Mouse (Mus musculus) heart, embryonic 13.5 days (tissue): ENCODE data around the gene Cacna1c. TPM values are rescaled to one million over a fixed set of nuclear protein-coding genes. Genes with fewer than 3 reads are reported as not detected.

Experiments
- ATAC-seq: fragments of 200-750 bp; cut with Nextera tagmentation; 2 replicates; pipeline ENCODE4 v1.8.0; 2017; ENCODE audit warnings: moderate TSS enrichment; ENCODE audit not compliant: insufficient number of reproducible peaks, low FRiP score, low TSS enrichment; ENCODE audit errors: extremely low read depth
- H3K27ac ChIP-seq: fragments of 300-500 bp; sonication (generic); replicated peaks from 2 replicates; pipeline ENCODE4 v1.5.1; 2015; ENCODE audit warnings: moderate library complexity, mild to moderate bottlenecking, inconsistent platforms
- H3K27me3 ChIP-seq: fragments of 300-500 bp; sonication (generic); replicated peaks from 2 replicates; pipeline ENCODE4 v1.6.1; 2015; ENCODE audit warnings: mild to moderate bottlenecking, inconsistent platforms
- H3K36me3 ChIP-seq: fragments of 300-500 bp; sonication (generic); 2 replicates; pipeline ENCODE4 v1.6.1; 2015; ENCODE audit warnings: mild to moderate bottlenecking, inconsistent platforms
- H3K4me1 ChIP-seq: fragments of 300-500 bp; sonication (generic); 2 replicates; pipeline ENCODE4 v1.6.1; 2015; ENCODE audit warnings: inconsistent platforms
- H3K4me2 ChIP-seq: fragments of 300-500 bp; sonication (generic); 2 replicates; pipeline ENCODE4 v1.6.1; 2015; ENCODE audit warnings: inconsistent platforms, mild to moderate bottlenecking, moderate library complexity
- H3K4me3 ChIP-seq: fragments of 300-500 bp; sonication (generic); 2 replicates; pipeline ENCODE4 v1.5.1; 2015; ENCODE audit warnings: moderate library complexity, mild to moderate bottlenecking, inconsistent platforms
- H3K9ac ChIP-seq: fragments of 300-500 bp; sonication (generic); 2 replicates; pipeline ENCODE4 v1.6.1; 2015; ENCODE audit warnings: inconsistent platforms, mild to moderate bottlenecking, moderate library complexity
- H3K9me3 ChIP-seq: fragments of 300-500 bp; sonication (generic); 2 replicates; pipeline ENCODE4 v1.6.1; 2016; ENCODE audit warnings: inconsistent platforms
- WGBS: fragments of 180-500 bp; shearing (Covaris S2); methylation state at CpG from one replicate; pipeline ENCODE4 v1.1.7; 2015; ENCODE audit warnings: mixed read lengths; 5-methylcytosine and 5-hydroxymethylcytosine counted together
- polyA plus RNA-seq: library from polyadenylated mRNA; unstranded; fragments of >200 nt; fragmentation: Nextera tagmentation; extraction: Ambion mirVana; gene quantifications from 2 replicates; pipeline ENCODE4 v1.2.1, GENCODE M21; 2015

Cacna1c gene
- polyA plus RNA-seq, 1 experiment from 2014 or later = 41.8 TPM

DNA sequence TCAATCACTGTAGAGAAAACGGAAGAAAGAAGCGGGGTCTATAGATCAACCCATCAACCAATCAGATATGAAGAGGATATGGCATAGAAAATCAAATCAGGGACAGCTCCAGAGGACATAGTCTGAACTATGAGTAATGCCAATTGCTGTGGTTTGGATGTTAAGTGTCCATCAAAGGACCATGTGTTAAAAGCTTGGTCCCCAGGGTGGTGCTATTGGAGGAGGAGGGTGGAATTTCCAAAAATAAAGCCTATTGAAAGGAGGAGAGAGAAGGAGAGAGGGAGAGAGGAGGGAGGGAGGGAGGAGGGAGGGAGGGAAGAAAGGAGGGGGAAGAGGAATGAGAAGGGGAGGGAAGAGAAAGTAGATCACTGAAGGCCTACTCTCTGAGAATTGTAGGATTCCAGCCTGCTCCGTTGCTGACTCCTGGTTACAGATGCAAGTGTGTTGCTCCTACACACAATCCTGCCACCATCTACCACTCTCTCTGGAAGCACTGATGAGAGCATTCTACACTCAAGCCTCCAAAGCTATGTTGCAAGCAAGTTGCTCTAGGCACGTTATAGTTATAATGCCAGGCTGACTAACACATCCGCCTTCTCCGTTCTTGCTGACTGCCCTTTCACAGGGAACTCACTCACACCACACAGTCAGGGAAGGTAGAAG, 547.0 kb downstream of the Cacna1c start:
- no peak overlapping the region for H3K27ac ChIP-seq
- H3K9me3 ChIP-seq = no peaks in the 10 kb centered on the region
- ATAC-seq = no peak
- H3K4me1 ChIP-seq = no peaks in the 10 kb centered on the region
- WGBS = 87% methylated on average over 6 of the region's 6 CpGs
- no peaks in the 10 kb centered on the region for H3K27me3 ChIP-seq
- no peak overlapping the region for H3K9ac ChIP-seq
- H3K4me3 ChIP-seq = no peak overlapping the region
- H3K4me2 ChIP-seq = no peak overlapping the region
- H3K36me3 ChIP-seq = peaks cover 84% of the 10 kb centered on the region

DNA sequence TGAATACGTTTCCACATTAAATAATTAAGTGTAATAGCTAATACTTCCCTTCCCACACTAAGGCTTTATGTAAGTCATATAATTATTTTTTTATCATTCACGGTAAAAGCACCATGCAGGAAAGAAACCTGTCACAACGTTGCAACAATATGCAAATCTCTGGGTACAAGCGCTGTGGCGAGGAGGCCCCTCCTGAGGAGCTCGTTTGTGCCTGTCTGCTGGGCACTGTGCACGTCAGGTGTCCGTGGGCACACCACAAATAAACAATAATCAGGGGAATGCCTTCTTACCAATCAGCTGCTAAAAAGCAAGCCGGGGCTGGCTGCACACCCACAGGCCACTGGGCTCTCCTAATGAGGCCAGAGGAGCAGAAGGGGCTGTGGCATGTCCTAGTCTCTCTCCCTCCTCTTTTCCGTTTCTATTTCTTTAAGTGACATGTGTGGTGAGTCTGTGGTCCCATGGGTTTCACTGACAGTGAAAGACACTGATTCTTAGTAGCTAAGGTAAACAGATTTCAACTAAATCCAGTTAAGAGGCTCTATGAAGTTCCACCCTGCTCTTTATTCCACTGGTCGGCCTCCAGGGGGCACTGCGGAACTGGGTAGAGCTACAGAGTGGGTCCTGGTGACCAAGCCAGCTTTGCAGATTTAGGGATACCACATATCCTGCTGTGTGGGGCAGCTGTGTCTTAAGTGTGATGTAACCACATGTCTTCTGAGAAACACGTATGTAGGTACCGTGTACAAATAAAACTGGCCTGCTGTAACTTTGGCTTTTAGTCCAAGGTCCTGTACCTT, 549.8 kb downstream of the Cacna1c start:
- no peak overlapping the region for H3K27ac ChIP-seq
- no peaks in the 10 kb centered on the region for H3K27me3 ChIP-seq
- peaks cover 78% of the 10 kb centered on the region for H3K36me3 ChIP-seq
- H3K9ac ChIP-seq = no peak overlapping the region
- WGBS = 57% methylated on average over 14 of the region's 14 CpGs
- no peaks in the 10 kb centered on the region for H3K4me1 ChIP-seq
- ATAC-seq = no peak
- no peak overlapping the region for H3K4me2 ChIP-seq
- H3K9me3 ChIP-seq = no peaks in the 10 kb centered on the region
- no peak overlapping the region for H3K4me3 ChIP-seq

DNA sequence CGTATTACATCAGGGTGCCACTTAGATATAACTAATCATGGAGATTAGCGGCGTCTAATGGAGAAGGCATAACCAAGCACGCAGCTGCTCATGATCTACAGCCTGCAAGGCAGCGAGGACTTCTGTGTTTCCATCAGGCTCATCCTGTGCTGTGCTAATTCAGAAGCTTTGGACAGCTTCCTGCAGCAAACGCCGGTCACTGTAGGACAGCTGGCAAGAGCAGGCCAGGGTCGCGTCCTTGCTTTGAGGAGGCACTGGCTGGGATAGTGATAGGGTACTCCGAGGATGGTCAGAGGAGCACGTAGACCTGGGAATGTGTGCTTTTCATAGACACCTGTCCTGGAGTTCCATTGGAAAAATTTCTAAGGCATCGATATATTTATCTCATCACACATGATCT, 551.4 kb downstream of the Cacna1c start:
- 72% methylated on average over 12 of the region's 12 CpGs for WGBS
- no peak for ATAC-seq

DNA sequence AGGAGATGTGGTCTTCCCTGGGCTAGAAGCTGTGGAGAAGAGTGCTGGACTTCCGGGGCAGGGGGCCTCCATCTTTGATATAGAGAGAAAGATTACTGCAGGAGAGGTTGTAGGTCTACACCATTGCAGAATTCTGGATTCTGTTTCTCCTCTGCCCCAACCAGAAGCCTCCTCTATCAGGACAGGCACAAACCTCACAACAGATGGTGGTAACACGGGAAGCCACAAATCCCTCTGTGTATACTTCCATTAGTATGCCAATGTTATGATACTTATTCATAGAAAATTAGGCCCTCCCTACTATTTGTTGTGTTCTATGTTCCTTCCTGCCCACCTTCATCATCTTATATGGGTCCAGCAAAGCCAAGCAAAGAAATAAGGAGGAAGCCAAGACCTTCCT, 552.7 kb downstream of the Cacna1c start:
- ATAC-seq = no peak
- no peak overlapping the region for H3K27ac ChIP-seq
- peaks cover 79% of the 10 kb centered on the region for H3K36me3 ChIP-seq
- 73% methylated on average over 2 of the region's 2 CpGs for WGBS
- no peaks in the 10 kb centered on the region for H3K4me1 ChIP-seq
- no peak overlapping the region for H3K4me2 ChIP-seq
- no peak overlapping the region for H3K9ac ChIP-seq
- no peaks in the 10 kb centered on the region for H3K27me3 ChIP-seq
- H3K4me3 ChIP-seq = no peak overlapping the region
- H3K9me3 ChIP-seq = no peaks in the 10 kb centered on the region

More for the DNA sequence above, 551.4 kb downstream of the Cacna1c start:
- Histone ChIP-seq H3K27me3 (no peaks in the 10 kb centered on the region), H3K4me1 (no peaks in the 10 kb centered on the region), H3K36me3 (peaks cover 77% of the 10 kb centered on the region), H3K9me3 (no peaks in the 10 kb centered on the region), H3K4me3 (no peak overlapping the region), H3K4me2 (no peak overlapping the region), H3K9ac (no peak overlapping the region), H3K27ac (no peak overlapping the region)

DNA sequence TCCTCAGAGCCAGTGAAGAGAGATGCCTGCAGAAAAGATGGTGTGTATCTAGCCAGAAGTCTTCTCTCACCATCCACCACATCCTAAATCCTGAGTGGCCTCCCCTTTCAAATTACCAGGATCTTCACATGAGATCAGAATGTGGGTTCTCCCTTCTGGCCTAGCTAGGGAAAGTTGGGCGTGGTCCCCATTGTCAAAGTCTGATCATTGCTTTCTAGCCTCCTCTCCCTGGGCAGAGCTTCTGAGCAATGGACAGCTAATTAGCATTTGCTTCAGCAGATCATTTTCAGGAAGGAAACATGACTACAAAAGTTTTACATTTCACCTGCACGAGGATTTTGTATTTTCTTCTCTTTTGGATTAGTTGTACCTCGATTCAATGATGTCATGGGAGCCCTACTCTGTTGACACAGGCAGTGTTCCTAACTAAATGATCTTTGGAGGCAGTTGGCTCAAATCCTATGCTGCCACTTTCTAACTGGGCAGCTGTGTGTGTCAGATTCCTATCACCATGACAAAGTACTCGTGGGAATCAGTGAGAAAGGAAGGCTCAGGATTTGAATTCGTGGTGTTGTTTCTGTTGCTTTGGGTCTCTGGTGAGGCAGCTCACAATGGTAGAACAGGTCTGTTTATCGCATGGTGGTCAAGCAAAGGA, 554.4 kb downstream of the Cacna1c start:
- H3K9me3 ChIP-seq = peaks cover 13% of the 10 kb centered on the region
- no peaks in the 10 kb centered on the region for H3K27me3 ChIP-seq
- H3K27ac ChIP-seq = no peak overlapping the region
- no peaks in the 10 kb centered on the region for H3K4me1 ChIP-seq
- H3K36me3 ChIP-seq = peaks cover 86% of the 10 kb centered on the region
- H3K4me3 ChIP-seq = no peak overlapping the region
- ATAC-seq = no peak
- H3K9ac ChIP-seq = no peak overlapping the region
- WGBS = 65% methylated on average over 6 of the region's 6 CpGs
- no peak overlapping the region for H3K4me2 ChIP-seq

DNA sequence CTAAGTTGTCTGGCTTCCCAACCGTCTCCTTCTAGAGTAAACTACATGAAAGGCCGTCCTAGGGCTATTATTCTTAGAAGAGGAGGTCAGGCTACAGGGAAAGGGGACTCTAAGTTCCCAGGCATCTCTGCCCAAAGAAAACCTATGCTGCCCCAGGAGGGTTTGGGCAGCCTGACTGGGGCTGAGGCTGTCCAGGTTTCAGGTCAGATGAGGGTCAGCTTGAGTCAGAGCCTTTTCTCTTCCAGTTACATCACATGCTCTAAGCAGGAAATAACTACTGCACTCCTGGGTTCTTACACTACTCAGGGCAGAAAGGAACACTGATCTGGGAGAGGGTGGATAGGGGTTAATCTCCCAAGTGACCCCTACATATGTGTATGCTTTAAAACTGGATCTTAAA, 556.4 kb downstream of the Cacna1c start:
- peaks cover 15% of the 10 kb centered on the region for H3K9me3 ChIP-seq
- no peak overlapping the region for H3K4me3 ChIP-seq
- H3K36me3 ChIP-seq = peaks cover 86% of the 10 kb centered on the region
- H3K4me2 ChIP-seq = no peak overlapping the region
- H3K9ac ChIP-seq = no peak overlapping the region
- H3K27me3 ChIP-seq = no peaks in the 10 kb centered on the region
- 57% methylated on average over 2 of the region's 2 CpGs for WGBS
- no peak overlapping the region for H3K27ac ChIP-seq
- no peaks in the 10 kb centered on the region for H3K4me1 ChIP-seq
- ATAC-seq = no peak

DNA sequence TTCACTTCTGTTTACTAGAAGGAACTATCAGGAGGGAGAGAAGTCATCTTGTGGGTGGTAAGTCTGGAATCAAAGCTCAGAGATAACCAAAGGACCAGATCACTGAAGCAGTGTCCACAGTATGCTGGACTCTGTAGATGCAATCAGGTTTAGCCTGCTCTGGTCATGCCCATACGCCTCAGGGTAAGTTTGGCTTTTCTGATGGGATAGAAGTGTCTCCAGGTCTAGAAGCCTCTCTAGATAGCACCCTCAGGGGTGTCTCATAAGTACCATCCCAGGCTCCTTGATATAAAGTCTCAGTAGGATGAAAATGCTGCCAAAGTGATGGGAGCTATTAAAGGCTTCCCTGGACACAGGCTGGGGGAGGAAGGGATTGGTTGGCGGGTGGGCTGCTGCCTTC, 557.3 kb downstream of the Cacna1c start:
- Histone ChIP-seq H3K9me3 (peaks cover 15% of the 10 kb centered on the region), H3K4me1 (no peaks in the 10 kb centered on the region), H3K4me2 (no peak overlapping the region), H3K4me3 (no peak overlapping the region), H3K9ac (no peak overlapping the region), H3K27me3 (no peaks in the 10 kb centered on the region), H3K27ac (no peak overlapping the region), H3K36me3 (peaks cover 93% of the 10 kb centered on the region)
- no peak for ATAC-seq
- WGBS = 78% methylated on average over 2 of the region's 2 CpGs

DNA sequence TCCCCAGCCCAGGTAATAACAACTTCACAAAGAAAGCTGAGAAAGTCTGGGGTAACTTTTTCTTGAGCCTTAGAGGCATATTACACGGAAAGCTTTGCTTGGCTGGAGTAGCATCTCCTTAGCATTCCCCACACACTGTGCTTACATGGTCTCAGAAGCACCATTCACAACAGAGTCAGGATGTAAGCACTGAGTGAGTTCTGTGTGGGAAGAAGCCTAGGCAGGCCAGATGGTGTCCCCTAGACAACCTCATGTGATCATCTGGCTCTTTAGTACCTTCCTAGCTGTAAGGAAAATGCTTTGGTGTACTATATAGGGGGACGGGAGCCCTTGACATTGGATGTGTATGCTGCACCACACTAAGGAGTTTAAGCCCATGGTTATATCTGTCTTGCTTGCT, 563.7 kb downstream of the Cacna1c start:
- Histone ChIP-seq H3K27ac (no peak overlapping the region), H3K9ac (no peak overlapping the region), H3K4me1 (0 out of 2 replicates have a peak, but pooled peaks cover 3% of the 10 kb centered on the region), H3K9me3 (peaks cover 9% of the 10 kb centered on the region), H3K4me3 (no peak overlapping the region), H3K27me3 (no peaks in the 10 kb centered on the region), H3K36me3 (peaks cover 73% of the 10 kb centered on the region), H3K4me2 (no peak overlapping the region)
- WGBS = 88% methylated on average over 2 of the region's 2 CpGs
- no peak for ATAC-seq

DNA sequence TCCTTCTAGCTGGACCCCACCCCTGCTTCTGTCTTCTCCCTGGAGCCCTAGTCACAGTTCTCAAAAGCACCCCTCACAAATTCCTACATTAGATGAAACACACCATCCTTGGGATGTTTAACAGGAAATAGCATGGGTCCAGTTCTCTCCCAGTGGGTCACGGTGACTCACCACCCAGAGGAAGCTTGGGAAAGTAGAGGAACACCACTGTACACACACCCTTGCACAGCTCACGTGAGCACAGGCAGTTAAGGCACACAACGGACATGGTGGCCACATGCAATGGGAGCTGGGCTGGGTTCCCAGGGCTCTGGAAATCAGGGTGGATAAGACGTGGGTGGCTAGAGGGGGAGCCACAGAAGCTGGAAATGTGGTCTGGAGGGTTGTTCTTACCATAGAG, 566.2 kb downstream of the Cacna1c start:
- Histone ChIP-seq H3K9ac (no peak overlapping the region), H3K36me3 (peaks cover 54% of the 10 kb centered on the region), H3K9me3 (no peaks in the 10 kb centered on the region), H3K4me1 (0 out of 2 replicates have a peak, but pooled peaks cover 3% of the 10 kb centered on the region), H3K4me2 (no peak overlapping the region), H3K4me3 (no peak overlapping the region), H3K27ac (no peak overlapping the region), H3K27me3 (no peaks in the 10 kb centered on the region)
- 74% methylated on average over 4 of the region's 4 CpGs for WGBS
- ATAC-seq = no peak

DNA sequence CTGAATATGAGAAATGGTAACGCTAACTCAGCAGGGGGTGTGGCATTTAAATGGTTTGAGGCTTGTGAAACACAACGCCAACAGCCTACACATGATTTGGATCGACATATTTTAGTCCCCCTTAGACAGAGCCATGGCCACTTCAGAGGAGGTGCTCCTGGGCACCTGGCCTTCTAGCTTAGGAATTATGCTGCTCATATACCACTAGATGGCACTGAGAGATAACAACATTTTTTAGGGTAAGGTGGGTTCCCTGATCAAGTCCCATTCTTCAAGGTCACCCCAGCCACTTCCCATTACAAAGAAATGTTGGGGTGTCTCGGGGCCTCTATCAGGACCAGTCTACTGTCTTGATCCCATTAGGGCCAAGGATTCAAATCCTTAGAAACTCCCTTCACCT, 570.0 kb downstream of the Cacna1c start:
- no peak for ATAC-seq
- H3K27ac ChIP-seq = no peak overlapping the region
- H3K36me3 ChIP-seq = peaks cover 52% of the 10 kb centered on the region
- no peak overlapping the region for H3K4me2 ChIP-seq
- H3K4me1 ChIP-seq = 0 out of 2 replicates have a peak, but pooled peaks cover 3% of the 10 kb centered on the region
- 68% methylated on average over 4 of the region's 4 CpGs for WGBS
- no peaks in the 10 kb centered on the region for H3K9me3 ChIP-seq
- H3K9ac ChIP-seq = no peak overlapping the region
- no peaks in the 10 kb centered on the region for H3K27me3 ChIP-seq
- no peak overlapping the region for H3K4me3 ChIP-seq

DNA sequence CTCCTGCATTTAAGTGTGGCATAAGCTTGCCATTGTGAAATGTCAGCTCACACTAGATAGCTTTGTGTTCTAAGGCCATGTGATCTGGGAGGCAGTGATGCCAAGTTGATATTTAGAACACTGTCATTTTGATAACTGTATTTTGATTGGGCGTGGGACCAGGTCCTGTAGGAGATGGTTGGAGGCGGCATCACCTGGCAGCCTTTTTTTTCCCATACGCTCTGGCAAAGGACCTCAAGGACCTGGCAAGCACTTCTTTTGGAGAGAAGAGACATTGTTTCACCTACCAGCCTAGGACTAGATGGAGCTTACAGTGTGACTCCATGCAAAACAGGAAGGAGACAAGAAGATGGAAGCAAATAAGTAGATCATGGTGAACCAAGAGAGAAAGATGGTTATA, 572.6 kb downstream of the Cacna1c start:
- no peaks in the 10 kb centered on the region for H3K27me3 ChIP-seq
- 91% methylated on average over 3 of the region's 3 CpGs for WGBS
- peaks cover 52% of the 10 kb centered on the region for H3K36me3 ChIP-seq
- H3K4me3 ChIP-seq = no peak overlapping the region
- no peaks in the 10 kb centered on the region for H3K9me3 ChIP-seq
- H3K9ac ChIP-seq = no peak overlapping the region
- no peak overlapping the region for H3K4me2 ChIP-seq
- H3K4me1 ChIP-seq = no peaks in the 10 kb centered on the region
- no peak for ATAC-seq
- no peak overlapping the region for H3K27ac ChIP-seq
